Mouse (Mus musculus) monocyte, adult 2 months (primary cell): Measurements from ENCODE around the gene Cxcr4.
"Not testable (repeated sequence)": the region's sequence is repeated elsewhere in the genome, so short reads cannot be mapped to it uniquely, and the experiment has no call there.

Experiments used
- DNase-seq, 2 experiments: peaks; one replicate each; pipeline ENCODE4 v3.0.0; 2022; ENCODE audit warnings: low spot score in 2 of 2, low read depth in 1 of 2

Gene Cxcr4

DNA sequence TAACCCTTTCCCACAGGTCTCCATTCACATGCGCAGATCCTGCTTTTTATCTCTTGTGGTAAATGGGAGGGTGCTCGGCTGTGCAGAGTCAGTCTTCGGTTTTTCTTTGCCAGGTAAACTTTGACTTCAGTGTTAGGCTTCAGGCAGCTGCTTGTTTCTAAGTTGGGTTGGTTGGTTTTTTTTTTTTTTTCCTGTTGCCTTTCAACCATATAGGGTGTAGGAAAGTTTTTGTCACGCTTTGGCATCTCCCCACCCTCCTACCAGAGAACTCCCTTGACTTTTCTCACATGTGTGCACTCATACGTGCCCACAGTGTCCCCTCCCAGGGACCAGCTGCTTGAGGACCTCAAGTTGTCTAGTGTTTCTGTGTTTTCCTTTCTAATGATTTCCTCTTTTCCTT lies 9.2 kb upstream of the Cxcr4 start:
- DNase-seq: no peak

DNA sequence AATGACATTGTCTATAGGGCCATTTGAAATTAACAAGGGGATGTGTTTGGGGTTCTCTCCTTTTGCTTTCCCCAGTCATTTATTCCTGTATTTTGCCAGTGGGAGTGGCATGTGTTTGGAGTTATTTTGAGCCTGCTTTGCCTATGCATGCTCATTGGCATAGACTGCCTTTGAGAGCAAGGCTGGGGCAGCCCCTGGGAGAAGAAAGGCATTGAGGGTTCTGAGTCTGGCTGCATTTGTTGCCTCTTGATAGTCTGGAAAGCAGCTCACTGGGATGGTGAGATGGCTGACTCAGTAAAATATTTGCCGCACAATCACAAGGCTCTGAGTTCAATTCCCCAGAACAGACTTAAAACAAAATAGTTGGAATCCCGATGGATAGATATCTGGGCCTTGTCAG lies 8.5 kb upstream of the Cxcr4 start:
- DNase-seq: no peak

DNA sequence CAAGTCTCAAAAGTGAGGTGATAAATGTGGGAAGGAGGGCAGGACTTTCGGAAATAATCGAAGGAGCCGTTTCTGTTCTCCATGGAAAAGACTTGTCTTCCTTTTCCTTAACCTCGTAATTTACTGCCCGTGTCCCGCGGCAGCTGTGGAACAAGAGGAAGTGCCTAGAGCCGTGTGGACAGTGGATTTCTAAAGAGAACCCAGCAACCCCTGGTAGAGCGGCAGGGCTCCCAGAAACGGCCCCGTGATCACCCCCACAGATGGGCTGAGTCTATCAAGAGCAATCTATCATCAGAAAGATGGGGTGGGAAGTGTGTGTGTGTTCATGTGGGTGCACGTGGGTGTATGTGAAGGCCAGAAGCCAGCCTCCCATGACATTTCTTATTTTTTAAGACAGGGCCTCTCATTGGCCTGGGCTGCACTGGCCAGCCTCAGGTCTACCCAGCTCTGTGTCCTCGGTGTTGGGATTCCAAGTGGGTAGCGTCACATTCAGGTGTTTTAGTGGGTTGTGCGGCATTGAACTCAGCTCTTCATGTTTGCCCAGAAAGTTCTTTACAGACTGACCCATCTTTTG lies 5.2 kb upstream of the Cxcr4 start:
- no peak for DNase-seq

DNA sequence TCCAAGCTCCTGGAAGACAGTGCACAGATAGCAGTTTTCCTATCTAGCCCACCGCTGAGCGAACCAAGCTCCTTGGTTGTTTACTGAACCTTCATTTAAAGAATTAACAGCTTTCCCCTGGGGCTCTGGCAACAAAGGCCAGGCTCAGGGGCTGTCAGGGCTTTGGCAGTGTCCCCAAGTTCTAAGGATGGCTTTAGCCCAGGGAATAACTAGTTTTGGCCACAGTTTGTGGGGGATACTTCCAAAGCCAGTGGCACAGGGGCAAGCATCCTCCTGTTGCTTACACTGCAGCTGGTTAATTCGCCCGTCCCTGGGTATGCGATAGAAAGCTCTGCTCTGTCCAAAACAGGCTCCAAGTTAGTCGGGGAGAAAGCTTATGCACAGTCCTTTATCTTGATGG lies 3.4 kb upstream of the Cxcr4 start:
- no peak for DNase-seq

DNA sequence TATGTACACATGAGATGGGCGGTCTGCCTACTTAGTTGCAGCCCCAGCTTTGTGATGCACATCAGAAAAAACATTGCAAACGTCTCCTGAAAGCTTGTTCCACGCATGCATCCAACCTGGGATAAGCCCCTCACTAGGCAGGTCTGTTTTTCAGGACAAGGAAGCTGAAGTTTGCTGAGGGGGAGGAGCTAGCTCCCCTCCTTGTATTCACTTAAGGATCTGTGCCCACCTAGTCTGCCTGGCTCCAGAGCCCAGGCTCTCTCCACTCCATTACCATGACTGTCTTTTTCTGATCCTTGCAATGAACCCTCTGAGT lies 3.0 kb upstream of the Cxcr4 start:
- no peak for DNase-seq

DNA sequence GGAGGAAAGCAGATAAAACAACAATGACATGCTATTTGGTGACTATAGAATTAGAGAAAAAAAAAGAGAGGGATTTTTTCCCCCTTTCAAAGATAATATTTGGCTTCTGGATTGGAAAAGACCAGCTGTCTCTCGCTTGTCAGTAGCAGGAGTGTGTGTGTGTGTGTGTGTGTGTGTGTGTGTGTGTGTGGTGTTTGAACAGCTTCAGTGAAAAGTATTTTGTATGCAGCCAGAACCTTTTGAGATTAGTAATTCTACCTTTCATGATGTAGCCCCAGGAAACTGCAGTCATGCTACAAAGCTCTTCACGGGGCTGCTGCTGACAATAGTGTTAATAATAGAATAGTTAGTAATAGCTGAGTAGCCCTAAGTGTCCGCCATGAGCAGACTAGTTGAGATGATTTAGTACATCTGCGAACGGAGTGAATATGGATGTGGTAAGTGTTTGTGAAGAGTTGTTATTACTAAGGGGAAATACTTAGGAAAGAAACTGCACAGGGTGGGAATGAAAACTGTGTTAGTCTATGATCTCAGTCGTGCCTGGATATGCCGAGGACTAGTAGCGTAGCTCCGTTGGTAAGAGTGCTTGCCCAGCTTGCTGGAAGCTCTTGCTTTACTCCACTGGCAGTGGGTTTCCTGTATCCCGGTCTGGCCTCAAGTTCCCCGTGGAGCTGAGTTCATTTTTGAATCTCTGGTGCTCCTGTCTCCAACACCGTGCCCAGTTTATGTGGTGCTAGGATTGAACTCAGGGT lies 2.4 kb upstream of the Cxcr4 start:
- no peak for DNase-seq

DNA sequence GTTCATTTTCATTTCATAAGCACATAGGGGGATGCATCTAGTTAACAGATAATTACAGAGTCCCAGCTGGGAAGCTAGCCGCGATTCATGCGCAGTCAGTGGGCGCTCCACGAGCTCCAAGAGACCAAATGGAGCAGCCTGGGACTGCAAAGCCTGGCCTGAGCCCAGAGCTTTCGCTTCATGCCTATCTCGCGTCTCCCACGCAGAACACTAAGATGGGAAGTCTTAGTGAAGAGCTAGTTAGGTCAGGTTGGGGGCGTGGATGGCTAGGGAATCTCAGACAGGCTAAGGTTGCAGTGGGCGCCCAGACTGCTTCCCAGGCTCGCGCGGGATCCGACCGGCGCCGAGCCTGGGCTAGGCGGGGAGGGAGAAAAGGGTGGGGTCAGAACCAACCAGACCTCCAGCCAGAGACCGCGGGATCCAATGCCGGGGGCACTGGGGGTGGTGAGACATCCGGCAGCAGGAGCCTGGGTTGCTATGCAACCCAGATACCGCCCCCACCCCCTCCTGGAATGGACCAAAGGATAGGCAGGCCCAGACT lies 938 bp upstream of the Cxcr4 start:
- no peak for DNase-seq

DNA sequence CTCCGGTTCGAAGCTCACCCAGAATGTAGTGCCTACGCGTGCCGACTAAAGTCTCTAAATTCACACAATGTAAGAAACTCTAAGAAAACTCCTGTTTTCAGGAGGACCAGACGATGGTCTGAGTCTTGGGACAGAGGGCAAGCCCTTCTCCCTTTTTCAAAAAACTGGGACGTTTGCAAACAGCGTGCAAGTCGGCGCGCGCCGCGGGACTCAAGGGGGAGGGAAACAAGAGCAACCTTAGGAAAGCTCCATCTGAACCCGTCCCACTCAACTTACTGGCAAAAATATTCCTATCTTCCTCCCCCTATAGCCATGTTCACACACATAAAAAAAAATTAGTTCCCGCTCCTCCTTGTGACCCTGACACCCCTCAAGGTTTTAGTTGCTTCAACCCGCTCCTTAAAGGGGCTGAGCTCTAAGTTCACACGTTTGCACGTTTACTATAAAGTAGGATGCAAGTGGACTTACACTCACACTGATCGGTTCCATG lies 327 bp downstream of the Cxcr4 start:
- DNase-seq: no peak

DNA sequence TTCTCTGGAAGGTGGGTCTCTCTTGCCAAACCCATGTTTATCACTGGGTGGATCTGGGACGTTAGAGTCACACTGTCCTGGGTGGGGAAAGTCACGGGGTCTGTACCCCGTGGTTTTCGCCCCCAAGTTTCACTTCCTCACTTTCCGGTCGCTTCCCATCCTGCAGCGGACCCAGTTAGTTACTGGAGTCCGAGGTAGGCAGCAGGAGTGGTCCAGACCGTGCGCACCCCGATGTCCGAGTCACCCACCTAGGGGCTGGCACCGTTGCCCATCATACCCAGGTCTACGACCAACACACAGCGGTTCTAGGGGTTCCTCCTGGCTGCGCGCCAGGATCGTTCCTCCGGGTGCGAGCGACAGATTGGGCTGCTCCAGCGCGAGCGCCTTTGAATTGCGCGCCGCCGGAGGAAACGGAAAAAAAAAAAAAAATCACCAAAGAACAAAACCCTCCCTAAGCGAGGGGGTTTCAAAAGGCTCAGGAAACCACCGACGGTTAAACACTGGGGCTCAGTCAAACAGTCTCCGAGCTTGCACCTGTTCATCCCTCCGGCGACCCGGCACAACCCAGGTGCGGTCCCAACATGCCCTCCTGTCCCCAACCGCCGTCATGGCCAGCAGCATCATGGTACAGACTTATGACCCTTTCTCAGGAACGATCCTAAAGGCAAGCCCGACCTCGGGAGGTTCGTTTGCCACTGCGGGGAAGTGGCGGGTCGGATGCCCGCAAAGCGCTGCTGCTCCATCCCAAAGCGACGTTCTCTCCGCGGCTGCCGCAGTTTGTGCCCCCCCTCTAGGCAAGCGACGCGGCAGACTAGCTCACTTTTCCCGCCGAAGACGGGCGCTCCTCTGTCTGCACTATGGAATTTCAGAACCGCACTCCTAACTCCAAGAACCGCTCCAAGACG lies 1.0 kb downstream of the Cxcr4 start:
- DNase-seq: peak; percentile 86 to 91

DNA sequence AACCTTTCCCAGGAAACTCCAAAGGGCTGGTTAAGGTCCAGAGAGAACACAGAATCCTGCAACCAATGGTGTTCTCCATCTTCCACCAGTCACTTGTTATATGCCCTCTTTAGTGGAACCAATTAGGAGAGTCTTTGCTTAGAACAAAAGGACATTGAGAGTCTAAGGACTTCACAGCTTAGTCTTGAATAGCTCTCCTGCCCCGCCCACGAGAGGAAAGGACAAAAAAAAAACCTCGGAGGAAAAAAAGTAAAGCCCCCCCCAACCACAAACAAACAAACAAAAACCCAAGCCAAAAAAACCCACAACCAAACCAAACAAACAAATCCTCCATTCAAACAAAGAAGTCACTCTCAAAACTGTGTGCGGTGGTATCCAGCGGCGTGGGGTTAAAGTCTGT lies 2.1 kb downstream of the Cxcr4 start:
- DNase-seq: no peak

DNA sequence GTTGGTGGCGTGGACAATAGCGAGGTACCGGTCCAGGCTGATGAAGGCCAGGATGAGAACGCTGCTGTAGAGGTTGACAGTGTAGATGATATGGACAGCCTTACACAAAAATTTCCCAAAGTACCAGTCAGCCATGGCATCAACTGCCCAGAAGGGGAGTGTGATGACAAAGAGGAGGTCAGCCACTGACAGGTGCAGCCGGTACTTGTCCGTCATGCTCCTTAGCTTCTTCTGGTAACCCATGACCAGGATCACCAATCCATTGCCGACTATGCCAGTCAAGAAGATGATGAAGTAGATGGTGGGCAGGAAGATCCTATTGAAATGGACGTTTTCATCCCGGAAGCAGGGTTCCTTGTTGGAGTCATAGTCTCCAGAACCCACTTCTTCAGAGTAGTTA lies 2.6 kb downstream of the Cxcr4 start:
- no peak for DNase-seq

DNA sequence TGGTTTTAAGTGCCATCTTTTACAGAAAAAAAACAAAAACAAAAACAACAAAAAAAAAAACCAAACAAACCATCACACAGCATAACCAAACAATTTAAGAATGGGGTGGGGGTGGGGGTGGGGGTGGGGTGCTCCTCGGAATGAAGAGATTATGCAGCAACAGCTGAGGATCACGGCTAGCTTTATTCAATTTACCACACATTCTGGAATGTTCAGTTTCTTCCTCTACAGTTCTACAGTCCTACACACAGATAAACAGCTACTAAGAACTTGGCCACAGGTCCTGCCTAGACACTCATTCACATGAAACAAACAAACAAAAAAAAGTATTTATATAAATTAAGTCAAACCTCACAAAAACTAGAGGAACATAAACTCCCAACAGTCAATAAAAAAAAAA lies 3.8 kb downstream of the Cxcr4 start:
- DNase-seq: no peak

DNA sequence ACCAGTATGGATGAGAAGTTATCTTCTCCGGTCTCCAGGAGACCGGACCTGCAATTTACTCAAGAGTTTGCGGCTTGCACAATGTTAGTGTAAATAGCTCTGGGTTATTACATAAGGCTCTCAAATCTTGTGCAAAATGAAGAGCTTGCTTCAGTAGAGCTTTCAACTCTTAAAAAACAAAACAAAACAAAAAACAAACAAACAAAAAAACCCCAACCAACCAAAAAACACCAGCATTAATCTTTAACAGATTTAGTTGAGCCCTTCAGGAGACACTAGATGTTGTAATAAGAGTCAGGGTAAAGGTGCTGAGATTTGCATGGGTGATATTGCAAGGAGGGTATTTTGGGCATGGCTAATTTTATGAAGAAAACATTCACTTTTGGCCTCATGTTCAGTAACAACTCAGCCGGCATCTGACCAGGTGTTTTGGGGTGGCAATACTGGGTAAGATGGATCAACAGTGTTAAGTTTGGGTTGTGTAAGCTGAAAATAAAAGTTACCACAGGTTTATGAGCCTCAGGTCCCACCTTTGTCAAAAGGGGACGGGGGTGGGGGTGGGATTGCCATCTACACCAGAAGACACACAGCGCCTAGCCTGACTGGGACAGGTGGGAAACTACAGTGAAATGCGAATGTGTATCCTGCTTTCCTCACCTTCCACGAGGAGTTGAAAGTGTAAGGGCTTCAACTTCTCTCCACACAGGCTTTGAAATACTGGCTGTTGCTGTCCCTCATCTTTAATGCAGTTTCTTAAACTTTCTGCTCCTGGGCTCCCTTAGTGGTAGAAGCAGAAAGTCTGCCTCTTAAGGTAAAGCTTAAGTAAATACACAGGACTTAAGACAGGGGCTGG lies 4.9 kb downstream of the Cxcr4 start:
- no peak for DNase-seq

DNA sequence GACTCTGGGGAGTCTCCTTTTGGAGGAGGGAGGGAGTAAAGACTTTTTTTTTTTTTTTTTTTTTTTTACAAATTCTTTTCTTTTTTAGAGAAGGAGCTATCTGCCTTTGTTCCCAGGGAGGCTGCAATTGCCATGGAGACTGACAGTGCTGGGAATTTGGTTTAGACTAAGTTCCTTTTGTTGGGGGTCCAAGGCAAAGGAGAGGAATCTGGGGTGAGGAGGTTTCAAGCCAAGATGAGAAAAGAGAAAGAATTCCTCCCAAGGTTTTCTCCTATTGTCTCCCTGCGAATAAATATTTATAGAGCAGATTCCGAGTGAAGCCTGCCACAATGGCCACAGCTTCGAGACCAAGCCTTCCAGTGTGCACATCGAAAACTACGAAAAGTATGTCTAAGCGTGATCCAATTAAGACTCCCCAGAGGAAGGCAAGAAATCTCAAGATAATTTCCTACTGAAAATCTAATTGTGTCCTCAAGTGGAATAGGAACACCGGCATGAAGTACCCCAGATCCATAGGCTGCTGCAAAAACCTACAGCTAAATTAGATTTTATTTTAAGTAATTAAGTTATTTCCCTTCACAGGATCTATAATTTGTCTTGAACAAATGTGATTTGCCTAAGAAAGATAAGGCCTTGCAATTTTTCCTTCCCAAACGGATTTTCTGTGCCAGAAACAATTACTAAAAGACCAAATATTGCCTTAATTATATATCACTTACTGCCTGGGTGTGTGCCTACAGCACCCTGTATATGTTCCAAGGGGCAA lies 5.7 kb downstream of the Cxcr4 start:
- DNase-seq: no peak

DNA sequence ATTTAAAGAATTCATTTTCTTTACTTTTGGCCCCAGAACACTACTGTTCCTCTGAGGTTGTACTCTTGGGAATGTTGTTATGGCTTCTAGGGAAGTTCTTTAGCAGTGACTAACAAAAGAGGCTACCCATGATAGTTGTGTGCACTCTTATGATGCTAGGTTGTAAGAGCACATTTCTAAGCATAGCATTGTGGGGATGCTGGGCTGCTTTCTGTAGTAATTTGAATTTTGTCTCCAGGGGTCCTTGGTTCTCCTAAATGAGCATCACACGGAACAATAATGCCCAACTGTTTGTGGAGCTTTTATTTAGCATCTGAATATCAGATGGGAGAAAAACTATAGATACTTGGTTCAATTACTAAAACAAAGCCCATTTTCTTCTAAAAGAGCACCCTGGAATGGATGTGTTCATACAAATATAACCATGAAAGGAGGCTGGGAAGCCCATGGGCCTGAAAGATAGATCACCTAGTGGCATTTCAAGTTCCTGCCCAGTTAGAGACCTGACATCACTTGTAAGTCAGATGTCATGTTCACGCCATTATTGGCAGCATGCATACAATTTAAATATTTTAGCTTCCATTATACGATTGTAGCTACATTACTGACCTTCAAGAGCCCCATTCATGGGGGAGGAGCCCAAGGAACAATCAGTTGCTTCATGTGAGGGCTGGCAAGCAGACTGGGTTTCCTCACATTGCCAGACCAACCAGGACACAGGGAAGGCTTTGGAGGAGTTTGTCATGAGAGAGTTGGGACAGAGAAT lies 6.5 kb downstream of the Cxcr4 start:
- DNase-seq: no peak

DNA sequence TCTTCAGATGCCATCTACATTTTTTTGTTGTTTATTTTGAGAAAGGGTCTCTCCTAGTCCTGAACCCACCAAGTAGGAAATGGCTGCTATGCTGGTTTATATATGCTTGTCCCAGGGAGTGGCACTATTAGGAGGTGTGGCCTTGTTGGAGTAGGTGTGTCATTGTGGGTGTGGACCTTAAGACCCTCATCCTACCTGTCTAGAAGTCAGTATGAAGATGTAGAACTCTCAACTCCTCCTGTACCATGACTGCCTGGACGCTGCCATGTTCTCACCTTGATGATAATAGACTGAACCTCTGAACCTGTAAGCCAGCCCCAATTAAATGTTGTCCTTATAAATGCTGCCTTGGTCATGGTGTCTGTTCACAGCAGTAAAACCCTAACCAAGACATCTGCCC lies 7.4 kb downstream of the Cxcr4 start:
- DNase-seq: not testable (repeated sequence)

DNA sequence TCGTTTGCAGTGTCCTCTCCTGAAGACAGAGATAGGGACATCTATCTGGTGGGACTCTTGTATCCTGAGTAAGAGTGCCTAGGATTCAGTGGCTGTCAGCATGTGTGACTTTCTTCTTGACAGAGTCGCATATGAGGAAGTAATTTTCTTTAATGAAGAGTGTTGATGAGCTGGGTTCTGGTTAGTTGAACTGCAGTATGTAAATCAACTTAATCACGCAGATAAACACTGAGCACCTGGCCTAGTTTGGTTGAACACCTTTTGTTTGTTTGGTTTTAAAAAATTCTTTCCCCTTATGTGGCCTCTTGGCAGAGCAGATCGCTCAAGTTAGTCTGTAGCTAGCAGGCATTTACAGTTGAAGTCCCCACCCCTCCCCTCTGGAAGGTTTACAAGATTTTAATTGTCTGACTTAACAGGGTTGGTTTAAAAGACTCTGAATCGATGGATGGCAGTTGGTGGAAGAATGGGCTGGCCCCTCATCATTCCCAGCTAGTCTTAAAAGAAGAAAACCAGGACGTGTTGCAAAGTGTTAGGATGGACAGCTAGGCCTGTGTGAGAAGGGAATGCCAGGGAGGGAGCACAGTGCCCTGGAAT lies 8.7 kb downstream of the Cxcr4 start:
- DNase-seq: no peak

DNA sequence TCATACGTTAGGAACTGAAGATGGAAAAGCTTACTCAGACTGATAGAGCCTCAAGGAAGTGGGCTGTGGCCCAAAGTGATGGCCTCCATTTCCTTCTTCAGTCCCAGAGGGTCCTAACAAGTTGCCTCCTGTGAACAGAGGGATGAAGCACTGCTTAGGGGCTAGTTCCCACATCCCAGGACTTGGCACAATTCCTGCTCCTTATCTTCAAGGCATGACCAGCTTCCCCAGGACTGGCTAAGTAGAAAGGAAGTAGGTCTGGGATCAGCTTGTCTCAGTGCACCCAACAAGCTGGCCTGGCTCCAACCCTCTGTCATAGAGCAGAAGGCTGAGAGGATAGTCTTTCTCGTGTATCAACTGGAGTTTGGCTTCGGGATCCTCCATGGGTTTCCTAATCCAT lies 11.8 kb downstream of the Cxcr4 start:
- no peak for DNase-seq

DNA sequence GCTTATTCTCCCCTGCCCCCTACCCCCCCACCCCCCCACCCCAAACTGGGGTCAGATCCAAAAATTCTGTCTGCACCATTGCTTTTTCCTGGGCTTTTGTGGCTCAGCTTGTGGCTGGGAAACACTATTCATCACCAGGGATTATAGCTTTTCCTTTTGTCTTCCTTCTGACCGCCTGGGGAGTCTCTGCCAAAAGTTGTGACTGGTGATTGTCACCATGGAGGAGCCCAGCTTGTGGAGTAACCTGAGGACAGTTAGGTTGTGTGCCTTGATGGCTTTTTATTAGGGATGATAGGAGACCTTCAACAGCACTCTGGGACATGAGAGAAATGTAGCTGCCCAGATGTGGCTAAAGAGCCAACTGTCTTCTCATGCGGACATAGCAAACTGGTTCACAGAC lies 13.6 kb downstream of the Cxcr4 start:
- no peak for DNase-seq
